Mouse (Mus musculus) forebrain, embryonic 14.5 days (tissue): ENCODE results near the gene Olfr568. TPM values are rescaled to one million over a fixed set of nuclear protein-coding genes. Genes with fewer than 3 reads are reported as not detected.

Source experiments
- ATAC-seq: fragments of 200-750 bp; cut with Nextera tagmentation; 2 replicates; pipeline ENCODE4 v1.8.0; 2017; ENCODE audit warnings: mild to moderate bottlenecking, moderate library complexity
- DNase-seq: peaks from one replicate; pipeline ENCODE4 v3.0.0-alpha.2; 2015; ENCODE audit warnings: low spot score
- H3K27ac ChIP-seq: fragments of 300-500 bp; sonication (generic); 2 replicates; pipeline ENCODE4 v1.5.1; 2014; ENCODE audit warnings: low read depth, mild to moderate bottlenecking, control low read depth, low read length, moderate library complexity
- H3K27me3 ChIP-seq: fragments of 300-500 bp; sonication (generic); replicated peaks from 2 replicates; pipeline ENCODE4 v1.6.1; 2014; ENCODE audit warnings: low read length, control low read depth, mixed read lengths; ENCODE audit not compliant: control insufficient read depth, insufficient read depth
- H3K36me3 ChIP-seq: fragments of 300-500 bp; sonication (generic); 2 replicates; pipeline ENCODE4 v1.6.1; 2014; ENCODE audit warnings: low read length, control low read depth; ENCODE audit not compliant: control insufficient read depth, insufficient read depth
- H3K4me1 ChIP-seq: fragments of 300-500 bp; sonication (generic); 2 replicates; pipeline ENCODE4 v1.6.1; 2014; ENCODE audit warnings: antibody characterized with exemption, low read length, control low read depth; ENCODE audit not compliant: control insufficient read depth, insufficient read depth
- H3K4me2 ChIP-seq: fragments of 300-500 bp; sonication (generic); 2 replicates; pipeline ENCODE4 v1.6.1; 2014; ENCODE audit warnings: mild to moderate bottlenecking, control low read depth, low read length
- H3K4me3 ChIP-seq: fragments of 300-500 bp; sonication (generic); 2 replicates; pipeline ENCODE4 v1.5.1; 2014; ENCODE audit warnings: low read depth, low read length, control low read depth
- H3K9ac ChIP-seq: fragments of 300-500 bp; sonication (generic); 2 replicates; pipeline ENCODE4 v1.6.1; 2014; ENCODE audit warnings: mild to moderate bottlenecking, low read length, control low read depth, moderate library complexity
- H3K9me3 ChIP-seq: fragments of 300-500 bp; sonication (generic); replicated peaks from 2 replicates; pipeline ENCODE4 v1.6.1; 2016; ENCODE audit warnings: low read length, control low read depth, mixed read lengths; ENCODE audit not compliant: control insufficient read depth
- WGBS: fragments of 180-500 bp; shearing (Covaris S2); extraction: QIAGEN DNeasy Blood & Tissue Kit; methylation state at CpG from one replicate; pipeline ENCODE4 v1.1.7; 2014; 5-methylcytosine and 5-hydroxymethylcytosine counted together
- polyA plus RNA-seq: library from polyadenylated mRNA; unstranded; fragments of >200 nt; fragmentation: Nextera tagmentation; extraction: Ambion mirVana; gene quantifications from 2 replicates; pipeline ENCODE4 v1.2.1, GENCODE M21; 2014

Gene Olfr568
- polyA plus RNA-seq, 1 experiment from 2014 or later: not detected

GRCm38 (mm10) chr7:102927105-102927504, 50.2 kb downstream of the Olfr568 start:
- DNase-seq (no peak), ATAC-seq (no peak)
- WGBS: 72% methylated on average over 3 of the region's 3 CpGs
- Histone ChIP-seq H3K9me3 (no peaks in the 10 kb centered on the region), H3K4me3 (no peak overlapping the region), H3K4me1 (no peaks in the 10 kb centered on the region), H3K27me3 (no peaks in the 10 kb centered on the region), H3K27ac (no peak overlapping the region), H3K9ac (no peak overlapping the region), H3K36me3 (no peaks in the 10 kb centered on the region), H3K4me2 (no peak overlapping the region)

Other genes with a start within 250 kb of the Olfr568 start
- not detected in 2 replicates for gene Olfr554, start 238.7 kb upstream of the Olfr568 start, polyA plus RNA-seq
- not detected in 2 replicates for gene Olfr555, start 218.3 kb upstream of the Olfr568 start, polyA plus RNA-seq
- gene Olfr556, start 212.2 kb upstream of the Olfr568 start, polyA plus RNA-seq: not detected in 2 replicates
- 4.4 and 5.8 TPM in 2 replicates for gene Trim68, start 189.8 kb upstream of the Olfr568 start, polyA plus RNA-seq
- not detected in 2 replicates for gene Olfr557, start 181.2 kb upstream of the Olfr568 start, polyA plus RNA-seq
- gene Olfr558, start 174.9 kb upstream of the Olfr568 start, polyA plus RNA-seq: not detected in 2 replicates
- gene Olfr33, start 158.1 kb upstream of the Olfr568 start, polyA plus RNA-seq: not detected in 2 replicates
- not detected in 2 replicates for gene Olfr559, start 149.6 kb upstream of the Olfr568 start, polyA plus RNA-seq
- not detected in 2 replicates for gene Olfr560, start 117.8 kb upstream of the Olfr568 start, polyA plus RNA-seq
- 0.06 TPM in 1 of 2 replicates, not detected in the other for gene Olfr78, start 117.7 kb upstream of the Olfr568 start, polyA plus RNA-seq
- gene Olfr561, start 105.9 kb upstream of the Olfr568 start, polyA plus RNA-seq: not detected in 2 replicates
- gene Olfr564, start 73.6 kb upstream of the Olfr568 start, polyA plus RNA-seq: not detected in 2 replicates
- gene Olfr566, start 18.4 kb upstream of the Olfr568 start, polyA plus RNA-seq: not detected in 2 replicates
- gene Olfr569, start 13.8 kb downstream of the Olfr568 start, polyA plus RNA-seq: not detected in 2 replicates
- 0.15 TPM in 1 of 2 replicates, not detected in the other for gene Olfr570, start 17.5 kb downstream of the Olfr568 start, polyA plus RNA-seq
- not detected in 2 replicates for gene Olfr571, start 40.4 kb downstream of the Olfr568 start, polyA plus RNA-seq
- gene Olfr572, start 47.3 kb downstream of the Olfr568 start, polyA plus RNA-seq: not detected in 2 replicates
- not detected in 2 replicates for gene Olfr573-ps1, start 65.5 kb downstream of the Olfr568 start, polyA plus RNA-seq
- gene Olfr574, start 71.3 kb downstream of the Olfr568 start, polyA plus RNA-seq: not detected in 2 replicates
- gene Olfr575, start 81.7 kb downstream of the Olfr568 start, polyA plus RNA-seq: not detected in 2 replicates
- gene Olfr576, start 85.5 kb downstream of the Olfr568 start, polyA plus RNA-seq: not detected in 2 replicates
- not detected in 2 replicates for gene Olfr577, start 98.8 kb downstream of the Olfr568 start, polyA plus RNA-seq
- not detected in 2 replicates for gene Olfr578, start 112.2 kb downstream of the Olfr568 start, polyA plus RNA-seq
- not detected in 2 replicates for gene Olfr582, start 160.9 kb downstream of the Olfr568 start, polyA plus RNA-seq
- gene Olfr583, start 174.2 kb downstream of the Olfr568 start, polyA plus RNA-seq: not detected in 2 replicates
- gene Olfr584, start 204.8 kb downstream of the Olfr568 start, polyA plus RNA-seq: not detected in 2 replicates
- not detected in 2 replicates for gene Olfr585, start 220.6 kb downstream of the Olfr568 start, polyA plus RNA-seq
- not detected in 2 replicates for gene Olfr586, start 248.5 kb downstream of the Olfr568 start, polyA plus RNA-seq